Mouse (Mus musculus) B cell, adult 67 days (primary cell): ENCODE data around the gene Gdf5. TPM values are rescaled to one million over a fixed set of nuclear protein-coding genes. Genes with fewer than 3 reads are reported as not detected.

Source experiments
- total RNA-seq, 2 experiments: library from RNA; stranded (reverse); gene quantifications; 4 replicates each; pipeline ENCODE4 v1.2.4; 2023

Gene Gdf5
- total RNA-seq = not detected

DNA sequence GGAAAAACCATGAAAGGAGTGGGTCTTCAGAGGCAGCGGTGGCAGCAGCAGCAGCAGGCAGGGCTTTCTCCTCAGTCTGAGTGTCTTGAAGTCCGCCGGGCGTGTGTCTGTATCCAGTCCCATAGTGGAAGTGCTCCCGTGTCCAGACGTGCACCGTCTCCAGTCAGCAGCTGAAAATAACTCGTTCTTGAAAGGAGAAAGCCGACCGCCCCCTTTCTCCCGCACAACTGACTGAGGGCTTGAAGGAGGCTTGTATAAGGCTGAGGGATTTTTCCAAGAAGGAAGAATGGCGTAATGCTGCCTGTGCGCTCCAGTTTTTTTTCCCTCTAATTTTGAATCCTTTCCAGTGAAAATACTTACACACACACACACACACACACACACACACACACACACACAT lies at the start of gene Gdf5:
Gene Gdf5, minus strand, starts transcription at position 244 of the 400 bp plus-strand sequence.

DNA sequence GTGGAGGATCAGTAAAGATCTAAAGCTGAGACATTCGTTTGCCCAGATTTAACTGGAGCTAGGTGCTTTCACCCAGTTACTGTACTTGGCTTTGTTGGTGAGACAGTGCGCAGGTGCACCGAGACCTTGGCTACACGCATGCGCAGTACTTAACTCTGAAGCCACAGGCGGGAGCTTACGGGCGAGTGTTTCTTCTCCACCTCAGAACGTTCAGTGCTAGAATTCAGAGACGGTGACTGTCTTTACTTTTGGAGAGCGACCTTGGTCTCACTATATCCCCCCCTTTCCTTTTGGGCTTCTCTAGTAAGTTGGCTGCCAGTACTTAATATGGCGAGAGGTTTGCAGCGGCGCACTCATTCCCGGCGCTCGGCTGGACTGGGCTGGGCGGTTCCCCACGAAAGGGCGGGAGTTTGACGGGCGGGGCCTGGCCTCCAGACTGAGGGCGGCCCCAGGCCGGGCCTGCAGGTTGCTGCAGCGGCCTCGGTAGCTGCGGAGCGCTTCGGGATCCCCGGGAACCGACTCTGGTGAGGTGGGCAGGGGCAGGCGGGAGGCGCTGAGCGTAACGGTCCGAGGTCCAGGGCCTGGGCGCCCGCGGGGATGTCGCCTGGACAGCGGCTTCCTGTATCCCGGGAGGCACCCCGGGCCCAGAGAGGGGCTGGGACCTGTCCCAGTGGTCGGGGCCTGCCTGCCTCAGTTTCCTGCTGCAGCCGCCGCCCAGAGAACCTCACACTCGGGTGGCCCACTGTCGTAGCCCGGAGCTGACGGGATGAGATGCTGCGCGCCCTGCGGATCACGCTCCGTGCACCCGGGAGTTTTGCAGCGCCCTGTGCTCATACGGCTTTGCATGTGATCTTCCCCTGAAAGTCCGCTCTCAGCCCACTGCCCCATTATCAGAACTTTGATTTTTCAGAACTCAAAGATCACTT lies 11.2 kb upstream of the Gdf5 start, which contains the start of gene Cep250:
Gene Cep250, plus strand, starts transcription at position 325 of the 926 bp plus-strand sequence.

DNA sequence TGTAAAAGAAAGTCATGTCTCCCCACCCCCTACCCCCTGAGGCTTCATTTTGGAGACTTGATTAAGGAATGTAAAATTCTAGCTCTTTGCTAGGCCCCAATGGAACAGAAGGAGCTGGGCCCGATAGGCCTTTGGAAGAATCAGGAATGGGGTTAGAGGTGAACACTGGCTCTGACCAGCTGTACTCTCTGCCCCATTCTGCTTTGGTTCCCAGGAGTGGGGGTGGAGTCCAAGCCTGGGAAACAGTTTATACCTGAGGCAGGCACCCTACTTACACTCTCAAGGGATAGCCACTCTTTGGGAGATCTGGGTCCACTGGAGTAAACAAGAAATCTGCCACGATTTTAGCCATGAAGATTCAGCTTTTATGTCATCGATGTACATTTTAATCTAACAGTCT lies 4.5 kb downstream of the Gdf5 start, which contains the start of gene Gm15557:
Gene Gm15557, plus strand, starts transcription at position 48 of the 400 bp plus-strand sequence.

DNA sequence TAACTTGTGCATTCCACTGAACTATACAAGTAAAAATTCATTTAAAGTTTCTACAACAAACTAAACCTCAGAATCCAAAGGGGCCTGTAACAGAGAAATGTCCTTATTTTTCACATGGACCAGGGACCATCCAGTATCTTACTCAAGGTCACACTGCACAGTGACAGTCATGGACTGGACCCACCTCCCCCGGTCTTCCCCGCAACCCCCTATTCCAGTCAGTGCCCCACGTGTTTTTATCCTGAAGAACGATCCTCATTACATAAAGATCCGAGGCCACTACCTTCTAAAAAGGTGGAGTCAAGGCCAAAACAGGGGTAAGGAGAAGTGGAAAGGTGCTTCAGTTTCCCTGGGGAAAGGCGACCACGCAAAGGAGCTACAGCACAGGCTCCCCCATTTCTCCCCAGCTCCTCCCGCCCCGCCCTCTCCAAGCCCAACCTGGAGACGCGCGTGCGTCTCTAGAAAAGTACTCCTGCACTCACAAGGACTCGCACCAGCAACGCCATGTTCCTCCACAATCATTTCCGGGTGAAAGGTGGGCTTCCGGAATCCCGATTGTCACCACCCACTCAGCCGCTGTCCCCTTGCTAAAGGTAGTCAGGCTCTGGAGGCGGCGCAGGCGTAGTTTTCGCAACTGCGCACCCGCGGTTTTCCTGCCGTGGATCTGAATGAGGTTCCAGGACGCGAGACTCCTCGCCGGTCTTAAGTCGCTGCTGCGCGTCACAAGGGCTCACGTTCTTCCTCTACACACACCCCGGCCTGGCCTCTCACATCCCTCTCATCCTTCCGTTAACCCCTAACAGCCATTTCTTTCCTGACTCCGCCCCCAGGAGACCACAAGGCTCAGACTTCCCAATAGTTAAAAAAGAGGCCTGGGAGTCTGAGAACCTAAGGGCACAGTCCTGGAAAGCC lies 15.4 kb downstream of the Gdf5 start, which contains the start of gene Uqcc1:
Gene Uqcc1, minus strand, starts transcription at position 780 of the 912 bp plus-strand sequence.

Other genes starting within 250 kb of the Gdf5 start
- gene Edem2, start 215.9 kb downstream of the Gdf5 start, total RNA-seq = 10 to 100 TPM; 37.2 to 39.6 TPM
- gene Gm17581, start 209.5 kb downstream of the Gdf5 start, total RNA-seq = not detected
- gene Procr, start 194.2 kb downstream of the Gdf5 start, total RNA-seq = not detected
- not detected for gene Mmp24, start 170.0 kb downstream of the Gdf5 start, total RNA-seq
- 10 to 100 TPM; 25.9 to 27.2 TPM for gene BC029722, start 125.9 kb downstream of the Gdf5 start, total RNA-seq
- 100 to 1,000 TPM in 1 of 2 experiments, 10 to 100 TPM in 1; 84.4 to 126 TPM for gene Eif6, start 118.4 kb downstream of the Gdf5 start, total RNA-seq
- not detected for gene Fam83c, start 110.5 kb downstream of the Gdf5 start, total RNA-seq
- gene Uqcc1, start 15.1 kb downstream of the Gdf5 start, total RNA-seq = 10 to 100 TPM; 35.4 to 40.9 TPM
- not detected for gene Gm15557, start 4.6 kb downstream of the Gdf5 start, total RNA-seq
- 10 to 100 TPM; 65.6 to 75.0 TPM for gene Cep250, start 11.1 kb upstream of the Gdf5 start, total RNA-seq
- gene 6430550D23Rik, start 62.6 kb upstream of the Gdf5 start, total RNA-seq = 1 to 10 TPM in 1 of 2 experiments, under 1 TPM in 1; 0.78 to 1.7 TPM
- 100 to 1,000 TPM in 1 of 2 experiments, 10 to 100 TPM in 1; 89.9 to 105 TPM for gene Ergic3, start 62.7 kb upstream of the Gdf5 start, total RNA-seq
- not detected for gene Fer1l4, start 107.6 kb upstream of the Gdf5 start, total RNA-seq
- gene Spag4, start 119.8 kb upstream of the Gdf5 start, total RNA-seq = 1 to 10 TPM; 4.9 to 5.0 TPM
- gene Cpne1, start 166.6 kb upstream of the Gdf5 start, total RNA-seq = 10 to 100 TPM; 68.4 to 75.3 TPM
- gene Rbm12, start 166.6 kb upstream of the Gdf5 start, total RNA-seq = 10 to 100 TPM; 36.8 to 44.8 TPM
- gene Gm28036, start 181.7 kb upstream of the Gdf5 start, total RNA-seq = 10 to 100 TPM; 28.3 to 34.8 TPM
- 10 to 100 TPM; 64.2 to 91.4 TPM for gene Romo1, start 198.7 kb upstream of the Gdf5 start, total RNA-seq
- 10 to 100 TPM; 38.8 to 40.7 TPM for gene Nfs1, start 198.8 kb upstream of the Gdf5 start, total RNA-seq
- gene Rbm39, start 234.9 kb upstream of the Gdf5 start, total RNA-seq = 1,000 to 10,000 TPM; 1,897 to 2,007 TPM